8 mouse cellular contexts compared by ENCODE assay signal in genomic region chr12:69296511-69297410, GRCm38 (mm10). TPM values are rescaled to one million over a fixed set of nuclear protein-coding genes. Genes with fewer than 3 reads are reported as not detected.
A peak's percentile ranks its signal among the peaks of the same experiment; 100 is the strongest.
DNase-seq lines count a peak whose midpoint lies in the region; ATAC-seq and TF ChIP-seq lines count a peak whose summit lies in the region.

Klhdc2 (plus strand) TSS chr12:69296681.

- DNase-seq in ES-CJ7 (ENCODE audit: low read depth, low spot score): peak; percentile 85
- DNase-seq in cerebellum, adult 11 months: peak; percentile 86
- peak; percentile 81 for DNase-seq in heart, postnatal 25 days (ENCODE audit: low spot score)
- peak; percentile 84 to 88 for DNase-seq in layer of hippocampus, adult 18-20 months (ENCODE audit: low spot score in 2 of 2)
- DNase-seq in lung, adult 2 months: peak; percentile 81
- DNase-seq in thymus, adult 18-20 months: peak; percentile 39 to 44

- H3K27ac ChIP-seq in forebrain, embryonic 15.5 days (replicated peaks): peak within 1 kb of the TSS; percentile 95

- peak; percentile 81; the same call in 1 of the 2 replicates for TF ChIP-seq POLR2A in lung, adult 2 months (IDR thresholded peaks at IDR 0.05; ENCODE audit: borderline replicate concordance, extremely low read depth, low read depth, low read length)

- H3K4me1 ChIP-seq in forebrain, embryonic 15.5 days: peaks cover 23% of the 10 kb centered on the region
- peaks cover 5% of the 10 kb centered on the region for H3K4me1 ChIP-seq in lung, adult 2 months (ENCODE audit: control insufficient read depth, insufficient read depth, low read length)

- H3K4me2 ChIP-seq in forebrain, embryonic 15.5 days (replicated peaks): peak within 1 kb of the TSS; percentile 54

- intact Hi-C loops in heart, postnatal 25 days (cut with DNase I): loop anchor here (2.0 to 5.0 kb wide), 3 partner anchors 54 to 99 kb away; partner anchors contain the start of genes Dnaaf2, Gm49383 and Pole2

- peak within 1 kb of the TSS; percentile 98 for H3K9ac ChIP-seq in forebrain, embryonic 15.5 days (replicated peaks)

- no peaks in the 10 kb centered on the region for H3K27me3 ChIP-seq in forebrain, embryonic 15.5 days

- no peak for TF ChIP-seq CTCF in lung, adult 2 months (IDR thresholded peaks at IDR 0.05; ENCODE audit: insufficient read depth, low read length)

- ATAC-seq in forebrain, embryonic 15.5 days (replicated peaks): peak; percentile 97
- ATAC-seq in neutrophil, adult 5-6 weeks (ENCODE audit: extremely low read depth, insufficient number of reproducible peaks, low FRiP score, poor library complexity, severe bottlenecking): peak; percentile 58

- H3K36me3 ChIP-seq in forebrain, embryonic 15.5 days: peaks cover 17% of the 10 kb centered on the region

- under 1% methylated on average over 95 of the region's 98 CpGs for WGBS in forebrain, embryonic 15.5 days
- WGBS in lung, adult 2 months: 1% methylated on average over 64 of the region's 98 CpGs

- H3K4me3 ChIP-seq in forebrain, embryonic 15.5 days: peak within 1 kb of the TSS; percentile 90
- H3K4me3 ChIP-seq in lung, adult 2 months (replicated peaks; ENCODE audit: extremely low read depth, low read depth, low read length): peak within 1 kb of the TSS; percentile 80

- H3K9me3 ChIP-seq in forebrain, embryonic 15.5 days: no peaks in the 10 kb centered on the region

RNA-seq across cellular contexts. Expression of gene Klhdc2, which starts in this region (rescaled TPM):
- 288 and 290 TPM in 2 replicates for polyA plus RNA-seq in forebrain, embryonic 15.5 days (2015; fragmentation: Nextera tagmentation; extraction: Ambion mirVana)
- total RNA-seq in heart, postnatal 25 days (2021): 100 to 1,000 TPM; 103 to 105 TPM
- total RNA-seq in layer of hippocampus, adult 18-20 months (2021): 100 to 1,000 TPM; 120 to 125 TPM
- 29.5 and 37.5 TPM in 2 replicates for polyA plus RNA-seq in lung, adult 2 months (2012; rRNA removed)
- 46.7 and 52.9 TPM in 2 replicates for total RNA-seq in neutrophil, adult 5-6 weeks (2017)

Comparison
In these comparisons a context has a peak if more than half of its experiments do, and no peak if none do; other contexts are left out.
1. Peak in every context shown above with its lines: DNase-seq, ATAC-seq, H3K4me3 ChIP-seq and H3K27ac ChIP-seq.